Mouse (Mus musculus) E14TG2a.4 (cell line): ENCODE data around the gene Pcsk2.

ENCODE experiments used
- H3K27me3 ChIP-seq: 2 replicates; pipeline ENCODE4 v1.6.1; 2014; ENCODE audit warnings: low read length, control low read depth; ENCODE audit not compliant: insufficient read depth
- H3K36me3 ChIP-seq: 2 replicates; pipeline ENCODE4 v1.6.1; 2014; ENCODE audit warnings: low read length, control low read depth; ENCODE audit not compliant: insufficient read depth
- H3K4me1 ChIP-seq: replicated peaks from 2 replicates; pipeline ENCODE4 v1.6.1; 2014; ENCODE audit warnings: low read depth, low read length, control low read depth
- H3K4me3 ChIP-seq: replicated peaks from 2 replicates; pipeline ENCODE4 v1.5.1; 2014; ENCODE audit warnings: mild to moderate bottlenecking, low read length
- H3K9me3 ChIP-seq: 2 replicates; pipeline ENCODE4 v1.6.1; 2014; ENCODE audit warnings: low read length, control low read depth
- CTCF ChIP-seq: conservative IDR thresholded peaks from 2 replicates; pipeline ENCODE4 v1.5.1; 2014; ENCODE audit warnings: low read length
- NANOG ChIP-seq: IDR thresholded peaks from 2 replicates; pipeline ENCODE4 v1.6.1; 2014; ENCODE audit warnings: borderline replicate concordance, low read length, mixed read lengths
- POU5F1 ChIP-seq: IDR thresholded peaks from 2 replicates; pipeline ENCODE4 v1.6.1; 2014; ENCODE audit warnings: low read length, borderline replicate concordance

Pcsk2 gene

GRCm38 (mm10) chr2:143545758-143546246 is at the start of gene Pcsk2:
Gene Pcsk2, plus strand, starts transcription at chr2:143546156.
- H3K4me3 ChIP-seq, result peak within 1 kb of the TSS; percentile 85
- peaks cover 36% of the 10 kb centered on the region for H3K4me1 ChIP-seq

GRCm38 (mm10) chr2:143500845-143501244 is 45.1 kb upstream of the Pcsk2 start:
- TF ChIP-seq NANOG, result no peak
- TF ChIP-seq CTCF, result no peak
- TF ChIP-seq POU5F1, result no peak
- H3K4me1 ChIP-seq, result no peaks in the 10 kb centered on the region
- H3K4me3 ChIP-seq, result no peak overlapping the region
- H3K36me3 ChIP-seq, result no peaks in the 10 kb centered on the region
- H3K9me3 ChIP-seq, result no peaks in the 10 kb centered on the region
- H3K27me3 ChIP-seq, result no peaks in the 10 kb centered on the region

More at GRCm38 (mm10) chr2:143545758-143546246, at the start of gene Pcsk2:
- Histone ChIP-seq H3K27me3 (peaks cover 44% of the 10 kb centered on the region), H3K9me3 (no peaks in the 10 kb centered on the region), H3K36me3 (no peaks in the 10 kb centered on the region)
- no peak for TF ChIP-seq POU5F1
- TF ChIP-seq NANOG, result no peak
- no peak for TF ChIP-seq CTCF

- no peak for TF ChIP-seq POU5F1
- no peak for TF ChIP-seq CTCF
- TF ChIP-seq NANOG, result no peak
Measured at GRCm38 (mm10) chr2:143501760-143502159, 44.2 kb upstream of the Pcsk2 start.

GRCm38 (mm10) chr2:143502203-143502602 is 43.8 kb upstream of the Pcsk2 start:
- no peaks in the 10 kb centered on the region for H3K27me3 ChIP-seq
- H3K4me3 ChIP-seq, result no peak overlapping the region
- no peaks in the 10 kb centered on the region for H3K36me3 ChIP-seq
- TF ChIP-seq NANOG (no peak), CTCF (no peak), POU5F1 (no peak)
- H3K9me3 ChIP-seq, result no peaks in the 10 kb centered on the region
- H3K4me1 ChIP-seq, result no peaks in the 10 kb centered on the region

More at GRCm38 (mm10) chr2:143501760-143502159, 44.2 kb upstream of the Pcsk2 start:
- Histone ChIP-seq H3K4me1 (no peaks in the 10 kb centered on the region), H3K27me3 (no peaks in the 10 kb centered on the region), H3K4me3 (no peak overlapping the region), H3K36me3 (no peaks in the 10 kb centered on the region), H3K9me3 (no peaks in the 10 kb centered on the region)

GRCm38 (mm10) chr2:143536485-143536884 is 9.5 kb upstream of the Pcsk2 start:
- Histone ChIP-seq H3K9me3 (no peaks in the 10 kb centered on the region), H3K4me1 (no peaks in the 10 kb centered on the region), H3K4me3 (no peak overlapping the region), H3K27me3 (no peaks in the 10 kb centered on the region), H3K36me3 (no peaks in the 10 kb centered on the region)
- TF ChIP-seq POU5F1, result no peak
- TF ChIP-seq NANOG, result no peak
- no peak for TF ChIP-seq CTCF

GRCm38 (mm10) chr2:143545299-143545751 is 631 bp upstream of the Pcsk2 start:
- Histone ChIP-seq H3K27me3 (peaks cover 44% of the 10 kb centered on the region), H3K4me3 (peak overlapping the region; percentile 85), H3K4me1 (peaks cover 36% of the 10 kb centered on the region), H3K36me3 (no peaks in the 10 kb centered on the region), H3K9me3 (no peaks in the 10 kb centered on the region)
- no peak for TF ChIP-seq POU5F1
- no peak for TF ChIP-seq NANOG
- no peak for TF ChIP-seq CTCF

- no peak for TF ChIP-seq CTCF
- TF ChIP-seq NANOG, result no peak
- no peak for TF ChIP-seq POU5F1
- peaks cover 36% of the 10 kb centered on the region for H3K4me1 ChIP-seq
- no peaks in the 10 kb centered on the region for H3K9me3 ChIP-seq
- no peaks in the 10 kb centered on the region for H3K36me3 ChIP-seq
- peaks cover 44% of the 10 kb centered on the region for H3K27me3 ChIP-seq
- H3K4me3 ChIP-seq, result peak overlapping the region; percentile 85
Measured at GRCm38 (mm10) chr2:143546412-143547211, 656 bp downstream of the Pcsk2 start.

GRCm38 (mm10) chr2:143547251-143548090 is 1.5 kb downstream of the Pcsk2 start:
- H3K9me3 ChIP-seq, result no peaks in the 10 kb centered on the region
- H3K4me3 ChIP-seq, result peak overlapping the region; percentile 85
- peaks cover 44% of the 10 kb centered on the region for H3K27me3 ChIP-seq
- no peak for TF ChIP-seq POU5F1
- H3K36me3 ChIP-seq, result no peaks in the 10 kb centered on the region
- peaks cover 36% of the 10 kb centered on the region for H3K4me1 ChIP-seq

- no peak overlapping the region for H3K4me3 ChIP-seq
- TF ChIP-seq CTCF, result no peak
- TF ChIP-seq POU5F1, result no peak
- no peak for TF ChIP-seq NANOG
- H3K36me3 ChIP-seq, result no peaks in the 10 kb centered on the region
- no peaks in the 10 kb centered on the region for H3K9me3 ChIP-seq
- H3K4me1 ChIP-seq, result no peaks in the 10 kb centered on the region
- H3K27me3 ChIP-seq, result no peaks in the 10 kb centered on the region
Measured at GRCm38 (mm10) chr2:143560384-143560783, 14.4 kb downstream of the Pcsk2 start.
